Mouse (Mus musculus) hindbrain, embryonic 13.5 days (tissue): ENCODE data around the gene Rabl2. TPM values are rescaled to one million over a fixed set of nuclear protein-coding genes. Genes with fewer than 3 reads are reported as not detected.

Experiments
- ATAC-seq: fragments of 200-750 bp; cut with Nextera tagmentation; 2 replicates; pipeline ENCODE4 v1.8.0; 2017; ENCODE audit warnings: moderate TSS enrichment; ENCODE audit not compliant: low FRiP score
- H3K27ac ChIP-seq: fragments of 300-500 bp; sonication (generic); 2 replicates; pipeline ENCODE4 v1.5.1; 2015; ENCODE audit warnings: inconsistent platforms, mild to moderate bottlenecking, moderate library complexity
- H3K27me3 ChIP-seq: fragments of 300-500 bp; sonication (generic); 2 replicates; pipeline ENCODE4 v1.6.1; 2015; ENCODE audit warnings: mild to moderate bottlenecking, inconsistent platforms
- H3K36me3 ChIP-seq: fragments of 300-500 bp; sonication (generic); 2 replicates; pipeline ENCODE4 v1.6.1; 2015; ENCODE audit warnings: mild to moderate bottlenecking, inconsistent platforms
- H3K4me1 ChIP-seq: fragments of 300-500 bp; sonication (generic); replicated peaks from 2 replicates; pipeline ENCODE4 v1.6.1; 2015; ENCODE audit warnings: inconsistent platforms
- H3K4me2 ChIP-seq: fragments of 300-500 bp; sonication (generic); 2 replicates; pipeline ENCODE4 v1.6.1; 2015; ENCODE audit warnings: inconsistent platforms, mild to moderate bottlenecking, moderate library complexity
- H3K4me3 ChIP-seq: fragments of 300-500 bp; sonication (generic); 2 replicates; pipeline ENCODE4 v1.5.1; 2015; ENCODE audit warnings: mild to moderate bottlenecking, inconsistent platforms
- H3K9ac ChIP-seq: fragments of 300-500 bp; sonication (generic); 2 replicates; pipeline ENCODE4 v1.6.1; 2015; ENCODE audit warnings: mild to moderate bottlenecking, inconsistent platforms
- H3K9me3 ChIP-seq: fragments of 300-500 bp; sonication (generic); 2 replicates; pipeline ENCODE4 v1.6.1; 2016; ENCODE audit warnings: inconsistent platforms
- WGBS: fragments of 180-500 bp; shearing (Covaris S2); methylation state at CpG from one replicate; pipeline ENCODE4 v1.1.7; 2015; 5-methylcytosine and 5-hydroxymethylcytosine counted together
- polyA plus RNA-seq: library from polyadenylated mRNA; unstranded; fragments of >200 nt; fragmentation: Nextera tagmentation; extraction: Ambion mirVana; gene quantifications from 2 replicates; pipeline ENCODE4 v1.2.1, GENCODE M21; 2015

The Rabl2 gene
- polyA plus RNA-seq, 1 experiment from 2014 or later = 73.7 TPM

- Histone ChIP-seq H3K9me3 (no peaks in the 10 kb centered on the region), H3K27ac (no peak overlapping the region), H3K4me3 (no peak overlapping the region), H3K36me3 (peaks cover 46% of the 10 kb centered on the region), H3K9ac (no peak overlapping the region), H3K4me1 (no peaks in the 10 kb centered on the region), H3K4me2 (no peak overlapping the region), H3K27me3 (no peaks in the 10 kb centered on the region)
- WGBS = 92% methylated on average over 7 of the region's 7 CpGs
- no peak for ATAC-seq
Observed at GRCm38 (mm10) chr15:89582494-89582893, 9.2 kb downstream of the Rabl2 start.

GRCm38 (mm10) chr15:89572147-89572546 lies 19.6 kb downstream of the Rabl2 start:
- Histone ChIP-seq H3K36me3 (peaks cover 17% of the 10 kb centered on the region), H3K27me3 (no peaks in the 10 kb centered on the region), H3K27ac (no peak overlapping the region), H3K4me3 (no peak overlapping the region), H3K4me2 (no peak overlapping the region), H3K9me3 (no peaks in the 10 kb centered on the region), H3K9ac (no peak overlapping the region), H3K4me1 (no peaks in the 10 kb centered on the region)
- no peak for ATAC-seq
- 78% methylated on average over 8 of the region's 8 CpGs for WGBS

GRCm38 (mm10) chr15:89568114-89568513 lies 23.6 kb downstream of the Rabl2 start, which contains the start of gene Acr:
TSS of gene Acr (plus strand) at chr15:89568326.
- H3K9ac ChIP-seq = no peak within 1 kb of the TSS
- H3K4me2 ChIP-seq = no peak within 1 kb of the TSS
- no peak within 1 kb of the TSS for H3K4me3 ChIP-seq
- H3K27ac ChIP-seq = no peak within 1 kb of the TSS
- no peaks in the 10 kb centered on the region for H3K9me3 ChIP-seq
- no peaks in the 10 kb centered on the region for H3K4me1 ChIP-seq
- H3K27me3 ChIP-seq = no peaks in the 10 kb centered on the region
- H3K36me3 ChIP-seq = peaks cover 11% of the 10 kb centered on the region
- 90% methylated on average over 6 of the region's 6 CpGs for WGBS
- ATAC-seq = no peak

GRCm38 (mm10) chr15:89559202-89559731 lies 32.5 kb downstream of the Rabl2 start:
- no peak overlapping the region for H3K4me2 ChIP-seq
- 0 out of 2 replicates have a peak, but pooled peaks cover 10% of the 10 kb centered on the region for H3K36me3 ChIP-seq
- peaks cover 54% of the 10 kb centered on the region for H3K27me3 ChIP-seq
- H3K4me3 ChIP-seq = no peak overlapping the region
- H3K27ac ChIP-seq = no peak overlapping the region
- 45% methylated on average over 10 of the region's 10 CpGs for WGBS
- no peak overlapping the region for H3K9ac ChIP-seq
- peaks cover 33% of the 10 kb centered on the region for H3K4me1 ChIP-seq
- no peak for ATAC-seq
- H3K9me3 ChIP-seq = no peaks in the 10 kb centered on the region

GRCm38 (mm10) chr15:89557996-89558390 lies 33.7 kb downstream of the Rabl2 start:
- no peak for ATAC-seq
- H3K4me1 ChIP-seq = peaks cover 33% of the 10 kb centered on the region
- H3K27me3 ChIP-seq = peaks cover 54% of the 10 kb centered on the region
- no peak overlapping the region for H3K27ac ChIP-seq
- H3K4me3 ChIP-seq = peak overlapping the region; percentile 22
- 6% methylated on average over 34 of the region's 34 CpGs for WGBS
- H3K9me3 ChIP-seq = no peaks in the 10 kb centered on the region
- peak overlapping the region; percentile 43 for H3K4me2 ChIP-seq
- H3K9ac ChIP-seq = peak overlapping the region; percentile 29; the same call in 1 of the 2 replicates
- H3K36me3 ChIP-seq = 0 out of 2 replicates have a peak, but pooled peaks cover 14% of the 10 kb centered on the region

- Histone ChIP-seq H3K9me3 (no peaks in the 10 kb centered on the region), H3K4me2 (peak overlapping the region; percentile 43), H3K4me3 (peak overlapping the region; percentile 22), H3K27ac (no peak overlapping the region), H3K9ac (0 out of 2 replicates have a peak overlapping the region, but pooled peaks have one; percentile 35), H3K4me1 (peaks cover 33% of the 10 kb centered on the region), H3K27me3 (peaks cover 54% of the 10 kb centered on the region), H3K36me3 (peaks cover 20% of the 10 kb centered on the region)
- ATAC-seq = no peak
- 10% methylated on average over 40 of the region's 40 CpGs for WGBS
Observed at GRCm38 (mm10) chr15:89557179-89557995, 34.3 kb downstream of the Rabl2 start.

- peaks cover 27% of the 10 kb centered on the region for H3K36me3 ChIP-seq
- H3K27ac ChIP-seq = no peak overlapping the region
- ATAC-seq = peak; percentile 71
- WGBS = 23% methylated on average over 23 of the region's 23 CpGs
- H3K4me3 ChIP-seq = peak overlapping the region; percentile 22
- H3K4me2 ChIP-seq = peak overlapping the region; percentile 41
- peaks cover 54% of the 10 kb centered on the region for H3K27me3 ChIP-seq
- peak overlapping the region; percentile 46; the same call in 1 of the 2 replicates for H3K9ac ChIP-seq
- no peaks in the 10 kb centered on the region for H3K9me3 ChIP-seq
- peaks cover 33% of the 10 kb centered on the region for H3K4me1 ChIP-seq
Observed at GRCm38 (mm10) chr15:89556401-89557178, 35.1 kb downstream of the Rabl2 start.

GRCm38 (mm10) chr15:89555591-89555990 lies 36.1 kb downstream of the Rabl2 start:
- no peak overlapping the region for H3K4me2 ChIP-seq
- H3K9ac ChIP-seq = no peak overlapping the region
- no peak overlapping the region for H3K4me3 ChIP-seq
- H3K27me3 ChIP-seq = peaks cover 54% of the 10 kb centered on the region
- ATAC-seq = no peak
- WGBS = 86% methylated on average over 6 of the region's 6 CpGs
- peaks cover 32% of the 10 kb centered on the region for H3K36me3 ChIP-seq
- H3K9me3 ChIP-seq = no peaks in the 10 kb centered on the region
- no peak overlapping the region for H3K27ac ChIP-seq
- H3K4me1 ChIP-seq = peaks cover 33% of the 10 kb centered on the region

GRCm38 (mm10) chr15:89551733-89552132 lies 40.0 kb downstream of the Rabl2 start:
- H3K27ac ChIP-seq = no peak overlapping the region
- H3K27me3 ChIP-seq = peaks cover 42% of the 10 kb centered on the region
- H3K4me2 ChIP-seq = no peak overlapping the region
- peaks cover 48% of the 10 kb centered on the region for H3K36me3 ChIP-seq
- H3K4me3 ChIP-seq = no peak overlapping the region
- H3K9ac ChIP-seq = no peak overlapping the region
- no peak for ATAC-seq
- H3K4me1 ChIP-seq = peaks cover 33% of the 10 kb centered on the region
- H3K9me3 ChIP-seq = no peaks in the 10 kb centered on the region
- WGBS = 94% methylated on average over 1 of the region's 1 CpGs

- no peak overlapping the region for H3K4me2 ChIP-seq
- no peaks in the 10 kb centered on the region for H3K9me3 ChIP-seq
- peaks cover 54% of the 10 kb centered on the region for H3K36me3 ChIP-seq
- peaks cover 37% of the 10 kb centered on the region for H3K27me3 ChIP-seq
- H3K4me1 ChIP-seq = peaks cover 24% of the 10 kb centered on the region
- H3K9ac ChIP-seq = no peak overlapping the region
- no peak for ATAC-seq
- H3K27ac ChIP-seq = no peak overlapping the region
- H3K4me3 ChIP-seq = no peak overlapping the region
- 96% methylated on average over 8 of the region's 8 CpGs for WGBS
Observed at GRCm38 (mm10) chr15:89550506-89550905, 41.2 kb downstream of the Rabl2 start.

- Histone ChIP-seq H3K9me3 (no peaks in the 10 kb centered on the region), H3K36me3 (peaks cover 67% of the 10 kb centered on the region), H3K27ac (peak overlapping the region; percentile 52), H3K4me1 (peaks cover 24% of the 10 kb centered on the region), H3K4me2 (peak overlapping the region; percentile 49), H3K9ac (peak overlapping the region; percentile 58; the same call in 1 of the 2 replicates), H3K27me3 (peaks cover 28% of the 10 kb centered on the region), H3K4me3 (no peak overlapping the region)
- ATAC-seq = peak; percentile 47
- WGBS = 22% methylated on average over 11 of the region's 11 CpGs
Observed at GRCm38 (mm10) chr15:89548837-89549236, 42.9 kb downstream of the Rabl2 start.
